Mouse (Mus musculus) ovary, adult 2 months (tissue): Measurements from ENCODE around the gene Vmn1r191. TPM values are rescaled to one million over a fixed set of nuclear protein-coding genes. Genes with fewer than 3 reads are reported as not detected.

Experiments
- polyA plus RNA-seq: library from polyadenylated mRNA; depleted of rRNA; stranded (reverse); fragments of >200 nt; gene quantifications from 2 replicates; pipeline ENCODE4 v1.2.3, GENCODE M21; 2012; rRNA removed

Vmn1r191 gene
- polyA plus RNA-seq: not detected in 2 replicates

DNA sequence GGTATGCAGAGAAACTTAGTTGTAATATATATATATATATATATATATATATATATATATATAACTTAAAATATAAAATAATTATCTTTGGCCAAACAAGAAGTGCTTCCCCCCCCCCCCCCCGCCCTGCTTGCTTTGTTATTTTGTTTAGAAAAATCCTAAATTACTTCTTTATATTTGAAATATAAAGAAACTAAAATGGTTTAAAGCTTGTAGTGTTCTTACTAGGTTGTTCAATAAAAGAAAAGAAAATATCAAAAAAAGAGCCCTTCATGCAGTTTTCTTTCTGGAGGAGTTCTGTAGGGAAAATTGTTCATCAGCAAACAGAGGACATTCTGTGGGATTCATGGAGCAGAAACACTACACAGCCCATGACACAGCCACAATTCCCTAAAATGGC lies at the start of gene Vmn1r191:
Vmn1r191 (minus strand) TSS at position 101 of the 400 bp plus-strand sequence.

DNA sequence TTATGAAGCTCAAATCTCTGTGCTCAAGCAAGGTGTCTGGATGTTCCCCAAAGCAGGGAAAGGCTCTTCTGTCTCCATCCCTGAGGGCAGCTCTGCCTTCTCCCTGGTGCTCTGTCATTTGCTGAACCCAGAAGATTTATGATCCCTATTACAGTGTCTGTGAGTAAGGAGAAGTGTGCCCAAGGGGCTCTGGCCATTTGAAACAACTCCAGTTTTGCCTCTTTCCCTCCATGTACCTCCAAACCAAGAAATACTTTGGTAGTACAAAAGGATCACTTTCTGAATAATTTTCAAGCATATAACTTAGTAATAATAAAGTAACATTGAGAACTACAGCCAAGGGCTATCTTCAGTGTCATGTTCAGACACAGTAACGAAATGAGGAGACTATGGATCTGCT lies 39.3 kb upstream of the Vmn1r191 start, which contains the start of gene Vmn1r193:
Vmn1r193 (minus strand) TSS at position 101 of the 400 bp plus-strand sequence.

DNA sequence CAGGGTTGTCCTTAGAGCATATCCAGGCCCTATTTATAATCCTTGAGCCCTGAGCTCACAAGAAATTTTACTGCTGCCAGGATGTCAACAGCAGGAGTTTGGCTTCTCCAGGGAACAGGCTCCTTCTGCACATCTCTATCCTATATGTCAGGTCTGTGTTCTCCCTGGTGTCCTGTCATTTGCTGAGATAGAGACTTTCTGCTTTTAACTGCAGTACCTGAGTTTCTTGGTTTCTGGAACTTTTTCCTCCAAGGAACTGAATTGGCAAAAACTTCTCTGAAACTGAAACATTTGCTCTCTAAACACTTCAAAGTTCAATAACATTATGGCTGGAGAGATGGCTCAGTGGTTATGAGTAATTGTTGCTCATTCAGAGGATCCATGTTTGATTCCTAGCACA lies 7.3 kb upstream of the Vmn1r191 start, which contains the start of gene Vmn1r192:
Vmn1r192 (minus strand) TSS at position 101 of the 400 bp plus-strand sequence.

Other genes starting within 250 kb of the Vmn1r191 start
- gene Zfp184, start 238.9 kb downstream of the Vmn1r191 start, polyA plus RNA-seq: 3.0 and 4.7 TPM in 2 replicates
- not detected in 2 replicates for gene Pom121l2, start 202.8 kb downstream of the Vmn1r191 start, polyA plus RNA-seq
- 0.15 and 0.25 TPM in 2 replicates for gene Prss16, start 174.2 kb downstream of the Vmn1r191 start, polyA plus RNA-seq
- gene Hist1h2ah, start 148.4 kb downstream of the Vmn1r191 start, polyA plus RNA-seq: 56.4 and 124 TPM in 2 replicates
- gene Hist1h2bk, start 148.1 kb downstream of the Vmn1r191 start, polyA plus RNA-seq: 30.5 and 38.9 TPM in 2 replicates
- gene Hist1h4i, start 142.6 kb downstream of the Vmn1r191 start, polyA plus RNA-seq: 9.8 and 12.4 TPM in 2 replicates
- 15.5 and 16.5 TPM in 2 replicates for gene Hist1h2ag, start 141.0 kb downstream of the Vmn1r191 start, polyA plus RNA-seq
- gene Hist1h2bj, start 140.8 kb downstream of the Vmn1r191 start, polyA plus RNA-seq: 16.9 and 22.8 TPM in 2 replicates
- gene Vmn1r188, start 99.5 kb downstream of the Vmn1r191 start, polyA plus RNA-seq: not detected in 2 replicates
- gene Vmn1r189, start 78.1 kb downstream of the Vmn1r191 start, polyA plus RNA-seq: not detected in 2 replicates
- not detected in 2 replicates for gene Vmn1r192, start 7.2 kb upstream of the Vmn1r191 start, polyA plus RNA-seq
- gene Vmn1r193, start 39.2 kb upstream of the Vmn1r191 start, polyA plus RNA-seq: not detected in 2 replicates
- gene Vmn1r194, start 60.2 kb upstream of the Vmn1r191 start, polyA plus RNA-seq: not detected in 2 replicates
- not detected in 2 replicates for gene Vmn1r195, start 86.6 kb upstream of the Vmn1r191 start, polyA plus RNA-seq
- gene Vmn1r196, start 106.0 kb upstream of the Vmn1r191 start, polyA plus RNA-seq: not detected in 2 replicates
- not detected in 2 replicates for gene Vmn1r197, start 140.6 kb upstream of the Vmn1r191 start, polyA plus RNA-seq
- not detected in 2 replicates for gene Vmn1r198, start 166.4 kb upstream of the Vmn1r191 start, polyA plus RNA-seq
- not detected in 2 replicates for gene Vmn1r199, start 195.8 kb upstream of the Vmn1r191 start, polyA plus RNA-seq
- gene Vmn1r200, start 206.4 kb upstream of the Vmn1r191 start, polyA plus RNA-seq: not detected in 2 replicates